ENCODE assay signal across 29 mouse cellular contexts in the genomic region with DNA sequence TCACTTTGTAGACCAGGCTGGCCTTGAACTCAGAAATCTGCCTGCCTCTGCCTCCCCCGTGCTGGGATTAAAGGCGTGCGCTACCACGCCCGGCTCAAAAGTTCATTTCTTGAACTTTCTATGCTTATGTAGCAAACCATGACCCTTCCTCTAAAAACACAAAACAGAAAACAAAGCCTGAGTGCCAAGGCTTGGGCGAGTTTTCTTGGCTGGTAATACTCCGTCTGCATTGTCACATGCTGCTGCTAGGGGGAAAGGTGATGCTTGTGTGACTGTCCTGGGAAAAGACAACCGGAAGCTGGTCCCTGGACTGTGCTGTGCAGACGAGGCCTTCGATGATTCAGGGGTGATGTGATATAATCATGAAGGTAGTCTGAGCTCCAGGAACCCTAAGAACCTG. TPM values are rescaled to one million over a fixed set of nuclear protein-coding genes. Genes with fewer than 3 reads are reported as not detected.
DNase-seq lines count a peak whose midpoint lies in the region; ATAC-seq and TF ChIP-seq lines count a peak whose summit lies in the region.
"Had no signal": no experiment of that assay in that cellular context is flagged by ENCODE, and none has a peak within 500 bp of the region (broad histone marks: within the 10 kb centered on the region; RNA-seq: fewer than 3 reads in every experiment).

No protein-coding gene starts in this region.

- TF ChIP-seq POLR2A in small intestine, adult 2 months (IDR thresholded peaks at IDR 0.05; ENCODE audit: low read depth, low read length), result no peak

- 77% methylated on average over 10 of the region's 10 CpGs for WGBS in intestine, embryonic 16.5 days
- WGBS in small intestine, adult 2 months, result 33% methylated on average over 10 of the region's 10 CpGs

- H3K4me3 ChIP-seq in brown adipose tissue, adult 24 weeks (ENCODE audit: insufficient read depth, low read depth, low read length), result no peak overlapping the region
- no peak overlapping the region for H3K4me3 ChIP-seq in intestine, embryonic 16.5 days (ENCODE audit: low read length)
- H3K4me3 ChIP-seq in small intestine, adult 2 months (ENCODE audit: low read depth, low read length), result no peak overlapping the region
- H3K4me3 ChIP-seq: embryonic facial prominence, embryonic 13.5 days; embryonic facial prominence, embryonic 15.5 days; erythroblast, embryonic 14.5 days; forebrain, embryonic 10.5 days; forebrain, embryonic 12.5 days had no signal

- peaks cover 3% of the 10 kb centered on the region; the same call in 1 of the 2 replicates for H3K4me1 ChIP-seq in brown adipose tissue, adult 24 weeks (ENCODE audit: control insufficient read depth, insufficient read depth, insufficient read length, low read length)
- peaks cover 9% of the 10 kb centered on the region for H3K4me1 ChIP-seq in intestine, embryonic 16.5 days (ENCODE audit: control insufficient read depth, insufficient read depth, low read length)
- H3K4me1 ChIP-seq in small intestine, adult 2 months (ENCODE audit: control insufficient read depth, insufficient read depth, insufficient read length, low read length), result peaks cover 12% of the 10 kb centered on the region
- H3K4me1 ChIP-seq: embryonic facial prominence, embryonic 13.5 days; embryonic facial prominence, embryonic 15.5 days; forebrain, embryonic 12.5 days had no signal

- no peak overlapping the region for H3K9ac ChIP-seq in intestine, embryonic 16.5 days (ENCODE audit: low read depth, low read length)
- H3K9ac ChIP-seq: embryonic facial prominence, embryonic 13.5 days; embryonic facial prominence, embryonic 15.5 days; forebrain, embryonic 12.5 days had no signal

- peak; percentile 34; the same call in 1 of the 2 replicates for ATAC-seq in intestine, embryonic 16.5 days
- ATAC-seq: forebrain, embryonic 14.5 days; forebrain, embryonic 16.5 days had no signal

- H3K27me3 ChIP-seq in intestine, embryonic 16.5 days (replicated peaks; ENCODE audit: control insufficient read depth, insufficient read depth, low read length), result no peaks in the 10 kb centered on the region
- no peaks in the 10 kb centered on the region for H3K27me3 ChIP-seq in small intestine, adult 2 months (ENCODE audit: control insufficient read depth, insufficient read depth, low read length)
- H3K27me3 ChIP-seq: embryonic facial prominence, embryonic 13.5 days; embryonic facial prominence, embryonic 15.5 days had no signal

- H3K4me2 ChIP-seq in intestine, embryonic 16.5 days (ENCODE audit: low read depth, low read length), result no peak overlapping the region
- H3K4me2 ChIP-seq: embryonic facial prominence, embryonic 13.5 days; embryonic facial prominence, embryonic 15.5 days; forebrain, embryonic 12.5 days had no signal

- H3K36me3 ChIP-seq in intestine, embryonic 16.5 days (ENCODE audit: control insufficient read depth, insufficient read depth, low read length), result no peaks in the 10 kb centered on the region
- no peaks in the 10 kb centered on the region for H3K36me3 ChIP-seq in small intestine, adult 2 months (ENCODE audit: control insufficient read depth, insufficient read depth, low read length)
- H3K36me3 ChIP-seq: embryonic facial prominence, embryonic 13.5 days; embryonic facial prominence, embryonic 15.5 days; forebrain, embryonic 10.5 days; forebrain, embryonic 12.5 days had no signal

- DNase-seq in adipocyte (ENCODE audit: low spot score), result peak; percentile 90
- no peak for DNase-seq in left cerebral cortex, adult 18-20 months (ENCODE audit: low spot score in 2 of 2)
- no peak for DNase-seq in thymus, adult 18-20 months
- DNase-seq in ovary, adult 18-20 months (ENCODE audit: low spot score), result no peak
- DNase-seq: adrenal gland, adult 8-10 months; adrenal gland, postnatal 14 days; adrenal gland, postnatal 36 days; cerebellum, adult 11 months; cerebellum, adult 18-20 months; cerebellum, adult 8-10 months; cerebellum, adult 9-11 months; cerebellum, postnatal 14 days; cerebellum, postnatal 36 days; embryo, embryonic 11 days had no signal

- H3K27ac ChIP-seq in brown adipose tissue, adult 24 weeks (replicated peaks; ENCODE audit: low read depth, low read length), result peak overlapping the region; percentile 85
- peak overlapping the region; percentile 89 for H3K27ac ChIP-seq in intestine, embryonic 16.5 days (ENCODE audit: low read length)
- H3K27ac ChIP-seq in small intestine, adult 2 months (ENCODE audit: insufficient read depth, low read depth, low read length), result peak overlapping the region; percentile 89
- H3K27ac ChIP-seq: embryonic facial prominence, embryonic 13.5 days; embryonic facial prominence, embryonic 15.5 days; forebrain, embryonic 10.5 days; forebrain, embryonic 12.5 days had no signal

- no peaks in the 10 kb centered on the region for H3K9me3 ChIP-seq in intestine, embryonic 16.5 days (ENCODE audit: control insufficient read depth, low read length)
- H3K9me3 ChIP-seq: embryonic facial prominence, embryonic 13.5 days; embryonic facial prominence, embryonic 15.5 days; forebrain, embryonic 12.5 days had no signal

- no peak for TF ChIP-seq CTCF in small intestine, adult 2 months (IDR thresholded peaks at IDR 0.05; ENCODE audit: extremely low read depth, insufficient read length, insufficient replicate concordance, low read depth, low read length)

RNA-seq across cellular contexts. Expression of gene Zfp3, which starts 10.9 kb away (rescaled TPM):
- polyA plus RNA-seq in brown adipose tissue, adult 24 weeks (2012; ENCODE audit: insufficient read depth, insufficient read length, missing spikeins), result 3.5 and 5.5 TPM in 2 replicates
- polyA plus RNA-seq in intestine, embryonic 16.5 days (2015; fragmentation: Nextera tagmentation; extraction: Ambion mirVana), result 4.8 and 5.3 TPM in 2 replicates
- polyA plus RNA-seq in small intestine, adult 2 months (2012; rRNA removed), result 0.61 and 0.72 TPM in 2 replicates
- 10 to 100 TPM; 17.2 to 17.9 TPM for total RNA-seq in left cerebral cortex, adult 18-20 months (2021)

RNA-seq across cellular contexts. Expression of gene Kif1c, which starts 52.8 kb away (rescaled TPM):
- 93.8 and 106 TPM in 2 replicates for polyA plus RNA-seq in brown adipose tissue, adult 24 weeks (2012; ENCODE audit: insufficient read depth, insufficient read length, missing spikeins)
- 2.3 and 2.8 TPM in 2 replicates for polyA plus RNA-seq in intestine, embryonic 16.5 days (2015; fragmentation: Nextera tagmentation; extraction: Ambion mirVana)
- 33.9 and 87.1 TPM in 2 replicates for polyA plus RNA-seq in small intestine, adult 2 months (2012; rRNA removed)
- total RNA-seq in left cerebral cortex, adult 18-20 months (2021), result 10 to 100 TPM; 54.8 to 57.7 TPM

RNA-seq across cellular contexts. Expression of gene Inca1, which starts 53.2 kb away (rescaled TPM):
- 15.7 and 24.0 TPM in 2 replicates for polyA plus RNA-seq in brown adipose tissue, adult 24 weeks (2012; ENCODE audit: insufficient read depth, insufficient read length, missing spikeins)
- 1.4 and 1.8 TPM in 2 replicates for polyA plus RNA-seq in intestine, embryonic 16.5 days (2015; fragmentation: Nextera tagmentation; extraction: Ambion mirVana)
- 0.38 and 0.79 TPM in 2 replicates for polyA plus RNA-seq in small intestine, adult 2 months (2012; rRNA removed)
- total RNA-seq in left cerebral cortex, adult 18-20 months (2021), result 1 to 10 TPM; 1.8 to 2.2 TPM
- total RNA-seq: common myeloid progenitor, adult 5-6 weeks had no signal
- polyA plus RNA-seq: erythroblast, embryonic 14.5 days had no signal

RNA-seq across cellular contexts. Expression of gene Scimp, which starts 59.2 kb away (rescaled TPM):
- not detected in 2 replicates for polyA plus RNA-seq in brown adipose tissue, adult 24 weeks (2012; ENCODE audit: insufficient read depth, insufficient read length, missing spikeins)
- polyA plus RNA-seq in intestine, embryonic 16.5 days (2015; fragmentation: Nextera tagmentation; extraction: Ambion mirVana), result 0.37 and 1.0 TPM in 2 replicates
- 0.70 and 0.94 TPM in 2 replicates for polyA plus RNA-seq in small intestine, adult 2 months (2012; rRNA removed)
- not detected for total RNA-seq in left cerebral cortex, adult 18-20 months (2021)
- total RNA-seq: common myeloid progenitor, adult 5-6 weeks; ES-E14; MEL had no signal
- polyA plus RNA-seq: C2C12; embryonic facial prominence, embryonic 11.5 days; embryonic facial prominence, embryonic 15.5 days; erythroblast, embryonic 14.5 days; forebrain, embryonic 10.5 days; forebrain, embryonic 12.5 days; forebrain, embryonic 14.5 days; forebrain, embryonic 16.5 days had no signal
